Mouse (Mus musculus): Measurements from ENCODE around the gene Rtl9. TPM values are rescaled to one million over a fixed set of nuclear protein-coding genes. Genes with fewer than 3 reads are reported as not detected.

Gene Rtl9
- polyA plus RNA-seq, 1 experiment: 0.04 TPM

DNA sequence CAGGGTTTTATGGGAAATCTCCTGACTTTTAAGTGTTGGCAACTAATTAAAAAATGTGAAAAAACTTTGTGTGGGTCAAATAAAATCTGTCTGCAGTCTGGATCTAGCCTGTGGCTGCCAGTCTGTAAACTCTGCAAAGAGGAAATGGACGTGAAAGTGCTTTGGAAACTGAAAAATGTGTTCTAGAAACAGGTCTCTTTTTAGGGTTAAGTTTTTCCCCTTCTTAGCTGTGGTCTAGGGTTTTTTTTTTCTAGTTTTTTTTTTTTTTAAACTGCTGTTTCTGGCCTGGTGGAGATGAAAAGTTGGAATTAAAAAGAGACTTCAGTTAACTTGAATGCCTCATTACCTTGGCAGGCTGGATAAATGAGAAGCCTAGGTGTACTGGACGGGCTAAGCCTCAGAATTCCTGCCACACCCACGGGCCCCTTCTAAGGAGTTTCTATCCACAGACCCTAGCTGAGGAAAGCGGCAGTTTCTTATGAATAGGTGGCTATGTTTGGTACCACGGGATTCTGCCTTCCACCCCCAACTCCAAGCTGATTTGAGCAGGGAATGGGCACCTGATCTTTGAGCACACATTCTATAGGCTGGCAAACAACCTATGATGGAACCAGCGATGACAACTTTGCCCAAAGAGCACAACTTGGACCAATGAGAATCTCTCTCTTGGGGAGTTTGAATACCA, 8.3 kb upstream of the Rtl9 start:
- no peak overlapping the region for H3K27ac ChIP-seq (ENCODE audit: insufficient read depth, low read depth, low read length)
- no peaks in the 10 kb centered on the region for H3K36me3 ChIP-seq (ENCODE audit: control insufficient read depth, insufficient read depth, low read length)
- H3K4me1 ChIP-seq (ENCODE audit: control insufficient read depth, insufficient read depth, insufficient read length, low read length): no peaks in the 10 kb centered on the region
- H3K27me3 ChIP-seq (ENCODE audit: control insufficient read depth, insufficient read depth, low read length): no peaks in the 10 kb centered on the region
- TF ChIP-seq POLR2A (IDR thresholded peaks at IDR 0.05; ENCODE audit: low read depth, low read length) (no peak), CTCF (IDR thresholded peaks at IDR 0.05; ENCODE audit: extremely low read depth, insufficient read length, insufficient replicate concordance, low read depth, low read length) (no peak)
- H3K4me3 ChIP-seq (ENCODE audit: low read depth, low read length): no peak overlapping the region
- 56% methylated on average over 6 of the region's 6 CpGs for WGBS

DNA sequence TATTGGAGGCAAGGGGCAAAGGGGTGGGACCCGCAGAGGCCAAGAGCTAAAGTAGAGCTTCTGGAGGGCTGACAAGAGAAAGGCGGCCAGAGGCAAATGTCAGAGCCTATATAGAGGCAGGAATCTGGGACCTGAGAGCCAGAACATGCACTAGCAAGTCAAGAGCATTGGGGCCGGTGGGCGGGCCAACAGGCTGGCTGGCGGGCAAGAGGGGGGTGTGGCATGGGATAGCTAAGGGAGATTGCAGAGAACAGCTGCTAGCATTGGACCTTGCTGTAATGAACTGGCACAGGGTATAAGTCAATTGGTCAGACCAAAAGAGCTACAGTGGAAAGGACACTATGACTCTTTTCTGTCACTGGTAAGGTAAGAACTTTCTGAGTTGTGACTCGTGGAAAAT, 1.8 kb upstream of the Rtl9 start:
- H3K27ac ChIP-seq (ENCODE audit: insufficient read depth, low read depth, low read length): no peak overlapping the region
- H3K27me3 ChIP-seq (ENCODE audit: control insufficient read depth, insufficient read depth, low read length): no peaks in the 10 kb centered on the region

DNA sequence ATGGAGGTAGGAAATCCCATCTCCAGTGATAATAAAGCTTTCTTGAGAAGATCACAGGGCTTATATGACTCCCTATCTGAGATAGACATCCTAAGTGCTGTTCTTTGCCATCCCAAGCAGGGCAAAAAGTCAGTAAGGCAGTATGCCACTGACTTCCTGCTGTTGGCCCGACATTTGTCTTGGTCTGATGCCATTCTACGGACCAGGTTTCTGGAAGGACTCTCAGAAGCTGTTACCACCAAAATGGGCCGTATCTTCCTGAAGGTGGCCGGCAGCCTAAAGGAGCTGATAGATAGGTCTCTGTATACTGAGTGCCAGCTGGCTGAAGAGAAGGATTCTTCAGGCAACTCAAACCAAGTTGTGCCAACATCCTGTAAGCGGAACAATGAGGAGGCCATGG, 3.8 kb downstream of the Rtl9 start:
- WGBS: 90% methylated on average over 5 of the region's 5 CpGs

More for the DNA sequence above, 1.8 kb upstream of the Rtl9 start:
- Histone ChIP-seq H3K36me3 (ENCODE audit: control insufficient read depth, insufficient read depth, low read length) (no peaks in the 10 kb centered on the region), H3K4me1 (ENCODE audit: control insufficient read depth, insufficient read depth, insufficient read length, low read length) (no peaks in the 10 kb centered on the region), H3K4me3 (ENCODE audit: low read depth, low read length) (no peak overlapping the region)
- 66% methylated on average over 6 of the region's 6 CpGs for WGBS
- TF ChIP-seq CTCF (IDR thresholded peaks at IDR 0.05; ENCODE audit: extremely low read depth, insufficient read length, insufficient replicate concordance, low read depth, low read length) (no peak), POLR2A (IDR thresholded peaks at IDR 0.05; ENCODE audit: low read depth, low read length) (no peak)

DNA sequence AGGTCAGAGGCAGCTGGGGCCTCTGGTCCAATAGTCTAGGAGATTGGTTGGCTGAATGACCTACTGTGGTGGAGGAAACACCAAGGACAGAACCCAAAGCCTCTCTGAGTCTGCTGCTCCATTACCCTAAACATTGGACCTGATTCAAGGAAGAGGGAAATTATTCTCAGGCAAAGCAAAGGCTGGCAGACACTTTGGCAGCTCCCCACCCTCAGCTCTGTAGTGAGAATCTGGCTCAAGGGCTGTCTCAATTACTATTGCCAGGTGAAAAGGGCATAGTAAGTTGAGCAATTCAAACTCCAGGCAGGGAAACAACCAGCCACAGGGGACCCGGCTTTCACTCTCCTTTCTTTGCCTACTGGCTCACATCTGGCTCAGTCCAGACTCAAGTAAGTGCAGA, 6.5 kb downstream of the Rtl9 start:
- no peak for TF ChIP-seq CTCF (IDR thresholded peaks at IDR 0.05; ENCODE audit: extremely low read depth, insufficient read length, insufficient replicate concordance, low read depth, low read length)
- no peak for TF ChIP-seq POLR2A (IDR thresholded peaks at IDR 0.05; ENCODE audit: low read depth, low read length)
- H3K4me1 ChIP-seq (ENCODE audit: control insufficient read depth, insufficient read depth, insufficient read length, low read length): no peaks in the 10 kb centered on the region
- no peaks in the 10 kb centered on the region for H3K27me3 ChIP-seq (ENCODE audit: control insufficient read depth, insufficient read depth, low read length)
- WGBS: 81% methylated on average over 1 of the region's 1 CpGs
- no peaks in the 10 kb centered on the region for H3K36me3 ChIP-seq (ENCODE audit: control insufficient read depth, insufficient read depth, low read length)
- H3K27ac ChIP-seq (ENCODE audit: insufficient read depth, low read depth, low read length): no peak overlapping the region
- no peak overlapping the region for H3K4me3 ChIP-seq (ENCODE audit: low read depth, low read length)

More for the DNA sequence above, 3.8 kb downstream of the Rtl9 start:
- no peaks in the 10 kb centered on the region for H3K4me1 ChIP-seq (ENCODE audit: control insufficient read depth, insufficient read depth, insufficient read length, low read length)
- H3K27ac ChIP-seq (ENCODE audit: insufficient read depth, low read depth, low read length): no peak overlapping the region
- no peaks in the 10 kb centered on the region for H3K27me3 ChIP-seq (ENCODE audit: control insufficient read depth, insufficient read depth, low read length)
- no peak overlapping the region for H3K4me3 ChIP-seq (ENCODE audit: low read depth, low read length)
- no peak for TF ChIP-seq POLR2A (IDR thresholded peaks at IDR 0.05; ENCODE audit: low read depth, low read length)
- TF ChIP-seq CTCF (IDR thresholded peaks at IDR 0.05; ENCODE audit: extremely low read depth, insufficient read length, insufficient replicate concordance, low read depth, low read length): no peak
- H3K36me3 ChIP-seq (ENCODE audit: control insufficient read depth, insufficient read depth, low read length): no peaks in the 10 kb centered on the region

DNA sequence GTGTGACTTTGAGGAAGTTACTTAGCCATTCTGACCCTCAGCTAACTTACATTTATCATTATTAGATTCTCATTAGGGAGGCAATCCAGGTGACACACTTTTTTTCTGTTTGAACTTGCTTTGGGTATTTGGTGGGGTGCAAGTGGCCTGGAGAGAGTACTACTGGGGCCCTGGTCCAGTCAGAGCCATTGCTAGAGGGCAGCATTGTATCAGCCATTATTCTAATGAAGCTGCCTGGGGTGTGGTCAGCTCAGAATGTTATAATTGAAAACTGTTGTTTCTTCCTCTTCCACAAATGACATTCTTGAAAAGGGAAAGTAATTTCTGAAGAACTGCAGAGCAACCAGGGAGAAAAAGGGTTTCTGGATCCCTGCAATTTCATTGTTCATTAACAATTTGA, 13.2 kb downstream of the Rtl9 start:
- Histone ChIP-seq H3K4me3 (ENCODE audit: low read depth, low read length) (no peak overlapping the region), H3K4me1 (ENCODE audit: control insufficient read depth, insufficient read depth, insufficient read length, low read length) (no peaks in the 10 kb centered on the region), H3K27me3 (ENCODE audit: control insufficient read depth, insufficient read depth, low read length) (no peaks in the 10 kb centered on the region), H3K27ac (ENCODE audit: insufficient read depth, low read depth, low read length) (no peak overlapping the region), H3K36me3 (ENCODE audit: control insufficient read depth, insufficient read depth, low read length) (no peaks in the 10 kb centered on the region)
- TF ChIP-seq CTCF (IDR thresholded peaks at IDR 0.05; ENCODE audit: extremely low read depth, insufficient read length, insufficient replicate concordance, low read depth, low read length): no peak

Other genes starting within 250 kb of the Rtl9 start
- 0.32 and 0.68 TPM in 2 replicates for gene Ammecr1, start 132.9 kb upstream of the Rtl9 start, polyA plus RNA-seq (2012; rRNA removed)